Mouse (Mus musculus) midbrain, embryonic 12.5 days (tissue): ENCODE results near the gene Fastkd1. TPM values are rescaled to one million over a fixed set of nuclear protein-coding genes. Genes with fewer than 3 reads are reported as not detected.

Source experiments
- ATAC-seq: fragments of 200-750 bp; cut with Nextera tagmentation; 2 replicates; pipeline ENCODE4 v1.8.0; 2017; ENCODE audit warnings: low read depth, moderate TSS enrichment, moderate library complexity; ENCODE audit not compliant: low FRiP score
- H3K27ac ChIP-seq: fragments of 300-500 bp; sonication (generic); replicated peaks from 2 replicates; pipeline ENCODE4 v1.5.1; 2016; ENCODE audit warnings: mild to moderate bottlenecking
- H3K27me3 ChIP-seq: fragments of 300-500 bp; sonication (generic); 2 replicates; pipeline ENCODE4 v1.6.1; 2016; ENCODE audit warnings: mild to moderate bottlenecking
- H3K36me3 ChIP-seq: fragments of 300-500 bp; sonication (generic); 2 replicates; pipeline ENCODE4 v1.6.1; 2016
- H3K4me1 ChIP-seq: fragments of 300-500 bp; sonication (generic); 2 replicates; pipeline ENCODE4 v1.6.1; 2016
- H3K4me2 ChIP-seq: fragments of 300-500 bp; sonication (generic); replicated peaks from 2 replicates; pipeline ENCODE4 v1.6.1; 2016; ENCODE audit warnings: mild to moderate bottlenecking, moderate library complexity
- H3K4me3 ChIP-seq: fragments of 300-500 bp; sonication (generic); 2 replicates; pipeline ENCODE4 v1.5.1; 2016; ENCODE audit warnings: mild to moderate bottlenecking
- H3K9ac ChIP-seq: fragments of 300-500 bp; sonication (generic); replicated peaks from 2 replicates; pipeline ENCODE4 v1.6.1; 2016; ENCODE audit warnings: mild to moderate bottlenecking, moderate library complexity
- H3K9me3 ChIP-seq: fragments of 300-500 bp; sonication (generic); 2 replicates; pipeline ENCODE4 v1.6.1; 2016; ENCODE audit warnings: mild to moderate bottlenecking
- WGBS: fragments of 180-500 bp; shearing (Covaris S2); methylation state at CpG from one replicate; pipeline ENCODE4 v1.1.7; 2016; 5-methylcytosine and 5-hydroxymethylcytosine counted together
- polyA plus RNA-seq: library from polyadenylated mRNA; unstranded; fragments of >200 nt; fragmentation: Nextera tagmentation; extraction: Ambion mirVana; gene quantifications from 2 replicates; pipeline ENCODE4 v1.2.1, GENCODE M21; 2016

Fastkd1 gene
- 16.2 and 18.2 TPM in 2 replicates for polyA plus RNA-seq

- Histone ChIP-seq H3K4me2 (peak within 1 kb of the TSS; percentile 79), H3K4me3 (peak within 1 kb of the TSS; percentile 81), H3K9ac (peak within 1 kb of the TSS; percentile 69), H3K9me3 (no peaks in the 10 kb centered on the region), H3K36me3 (no peaks in the 10 kb centered on the region), H3K27ac (no peak within 1 kb of the TSS), H3K27me3 (peaks cover 4% of the 10 kb centered on the region; the same call in 1 of the 2 replicates), H3K4me1 (peaks cover 5% of the 10 kb centered on the region)
- WGBS: under 1% methylated on average over 39 of the region's 39 CpGs
- peak; percentile 99 for ATAC-seq
Measured at GRCm38 (mm10) chr2:69712981-69713625, at the start of gene Fastkd1. Fastkd1 (minus strand) TSS chr2:69713516.

DNA sequence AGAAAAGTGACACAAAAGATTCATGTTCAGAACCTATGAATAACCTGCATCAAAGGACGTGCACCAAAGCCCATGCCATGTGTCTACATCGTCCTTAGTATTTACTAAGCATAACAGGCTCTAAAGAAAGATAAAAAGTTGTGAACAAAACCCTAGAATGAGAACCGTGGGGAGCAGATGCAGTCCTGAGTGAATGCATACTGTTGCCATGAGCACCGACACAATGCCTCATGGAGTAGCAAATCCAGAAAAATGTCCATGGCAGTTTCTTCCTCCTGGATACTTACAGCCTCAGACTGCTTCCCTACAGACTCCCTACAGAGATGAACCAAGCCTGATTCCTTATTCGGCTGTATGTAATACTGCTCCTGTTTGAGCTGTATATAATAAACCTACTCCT is 47.7 kb upstream of the Fastkd1 start:
- ATAC-seq: peak; percentile 54; the same call in 1 of the 2 replicates
- Histone ChIP-seq H3K4me3 (no peak overlapping the region), H3K36me3 (0 out of 2 replicates have a peak, but pooled peaks cover 2% of the 10 kb centered on the region), H3K4me1 (peaks cover 7% of the 10 kb centered on the region; the same call in 1 of the 2 replicates), H3K27ac (peak overlapping the region; percentile 35), H3K9ac (no peak overlapping the region), H3K27me3 (no peaks in the 10 kb centered on the region), H3K9me3 (no peaks in the 10 kb centered on the region), H3K4me2 (no peak overlapping the region)
- WGBS: 31% methylated on average over 5 of the region's 5 CpGs

- Histone ChIP-seq H3K9ac (no peak overlapping the region), H3K27ac (no peak overlapping the region), H3K27me3 (no peaks in the 10 kb centered on the region), H3K4me1 (no peaks in the 10 kb centered on the region), H3K4me3 (no peak overlapping the region), H3K4me2 (no peak overlapping the region), H3K36me3 (peaks cover 65% of the 10 kb centered on the region), H3K9me3 (no peaks in the 10 kb centered on the region)
- 91% methylated on average over 1 of the region's 1 CpGs for WGBS
- ATAC-seq: no peak
Measured at GRCm38 (mm10) chr2:69745091-69745490, 31.8 kb upstream of the Fastkd1 start.

- peaks cover 12% of the 10 kb centered on the region; the same call in 1 of the 2 replicates for H3K27me3 ChIP-seq
- 1% methylated on average over 13 of the region's 13 CpGs for WGBS
- peaks cover 15% of the 10 kb centered on the region for H3K4me1 ChIP-seq
- no peaks in the 10 kb centered on the region for H3K36me3 ChIP-seq
- peak overlapping the region; percentile 81; the same call in 1 of the 2 replicates for H3K27ac ChIP-seq
- peak overlapping the region; percentile 98 for H3K4me3 ChIP-seq
- H3K4me2 ChIP-seq: peak overlapping the region; percentile 82
- ATAC-seq: no peak
- no peaks in the 10 kb centered on the region for H3K9me3 ChIP-seq
- H3K9ac ChIP-seq: peak overlapping the region; percentile 89
Measured at GRCm38 (mm10) chr2:69723519-69723825, 10.2 kb upstream of the Fastkd1 start.

DNA sequence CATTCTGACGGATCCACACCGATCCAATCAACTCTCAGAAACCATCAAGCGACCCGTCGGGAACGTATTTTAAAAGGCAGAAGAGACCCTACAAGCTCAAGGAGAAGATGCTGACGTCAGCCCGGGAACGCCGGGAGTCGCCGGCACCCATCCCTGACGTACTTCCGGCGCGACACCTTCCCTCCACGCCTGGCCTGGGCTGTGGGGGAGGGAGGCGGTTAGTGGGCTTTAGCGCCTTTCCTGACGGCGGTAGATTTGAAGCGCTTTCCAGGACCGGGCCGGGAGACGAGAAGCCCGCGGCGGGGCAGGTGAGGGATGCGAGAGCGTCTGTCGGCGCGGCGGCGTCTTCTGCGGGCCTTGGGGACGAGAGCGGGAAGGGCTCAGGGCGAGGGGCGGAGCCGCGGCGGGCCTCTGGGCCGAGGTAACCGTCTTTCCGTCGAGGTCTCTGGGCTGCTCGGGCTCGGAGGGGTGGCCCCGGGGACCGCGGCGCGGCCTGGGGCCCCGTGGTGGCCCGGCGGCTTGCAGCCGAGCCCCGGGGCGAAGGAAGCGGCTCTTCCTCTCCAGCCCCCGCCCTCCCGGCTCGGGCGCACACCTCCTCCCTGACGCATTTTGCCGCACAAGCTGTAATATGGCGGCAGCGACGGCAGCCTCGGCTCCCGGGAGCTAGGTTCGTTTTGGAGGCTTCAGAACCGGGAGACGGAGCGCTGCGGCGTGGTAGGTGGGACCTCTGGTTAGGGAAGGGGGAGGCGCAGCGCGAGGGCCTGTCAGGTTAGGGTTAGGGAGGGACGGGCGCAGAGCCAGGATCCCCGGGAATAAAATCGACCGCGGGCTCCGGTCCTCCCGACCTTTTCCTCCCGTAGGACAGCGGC is 9.6 kb upstream of the Fastkd1 start:
- peak overlapping the region; percentile 89 for H3K9ac ChIP-seq
- H3K36me3 ChIP-seq: no peaks in the 10 kb centered on the region
- no peaks in the 10 kb centered on the region for H3K9me3 ChIP-seq
- H3K27me3 ChIP-seq: peaks cover 15% of the 10 kb centered on the region; the same call in 1 of the 2 replicates
- peaks cover 15% of the 10 kb centered on the region for H3K4me1 ChIP-seq
- ATAC-seq: peak; percentile 96
- peak overlapping the region; percentile 81 for H3K27ac ChIP-seq
- peak overlapping the region; percentile 82 for H3K4me2 ChIP-seq
- peak overlapping the region; percentile 98 for H3K4me3 ChIP-seq
- WGBS: under 1% methylated on average over 78 of the region's 91 CpGs

- WGBS: 4% methylated on average over 12 of the region's 12 CpGs
- Histone ChIP-seq H3K27me3 (peaks cover 15% of the 10 kb centered on the region; the same call in 1 of the 2 replicates), H3K36me3 (no peaks in the 10 kb centered on the region)
Measured at GRCm38 (mm10) chr2:69722273-69722649, 8.9 kb upstream of the Fastkd1 start, which contains the start of gene Ppig. Ppig (plus strand) TSS chr2:69722545.

GRCm38 (mm10) chr2:69719121-69719520 is 5.8 kb upstream of the Fastkd1 start:
- H3K27ac ChIP-seq: no peak overlapping the region
- H3K36me3 ChIP-seq: no peaks in the 10 kb centered on the region
- ATAC-seq: no peak
- H3K4me3 ChIP-seq: no peak overlapping the region
- H3K4me2 ChIP-seq: no peak overlapping the region
- peaks cover 19% of the 10 kb centered on the region; the same call in 1 of the 2 replicates for H3K27me3 ChIP-seq
- 83% methylated on average over 1 of the region's 1 CpGs for WGBS
- peaks cover 11% of the 10 kb centered on the region for H3K4me1 ChIP-seq
- no peak overlapping the region for H3K9ac ChIP-seq
- H3K9me3 ChIP-seq: no peaks in the 10 kb centered on the region

More at GRCm38 (mm10) chr2:69722273-69722649, 8.9 kb upstream of the Fastkd1 start, which contains the start of gene Ppig:
- Histone ChIP-seq H3K27ac (peak within 1 kb of the TSS; percentile 81), H3K9ac (peak within 1 kb of the TSS; percentile 89), H3K9me3 (no peaks in the 10 kb centered on the region), H3K4me3 (peak within 1 kb of the TSS; percentile 98), H3K4me1 (peaks cover 15% of the 10 kb centered on the region), H3K4me2 (peak within 1 kb of the TSS; percentile 82)
- no peak; the same call in 1 of the 2 replicates for ATAC-seq

- H3K4me2 ChIP-seq: no peak overlapping the region
- peaks cover 19% of the 10 kb centered on the region; the same call in 1 of the 2 replicates for H3K27me3 ChIP-seq
- WGBS: 80% methylated on average over 3 of the region's 3 CpGs
- peaks cover 5% of the 10 kb centered on the region for H3K4me1 ChIP-seq
- no peak overlapping the region for H3K4me3 ChIP-seq
- H3K27ac ChIP-seq: no peak overlapping the region
- no peaks in the 10 kb centered on the region for H3K9me3 ChIP-seq
- H3K9ac ChIP-seq: no peak overlapping the region
- H3K36me3 ChIP-seq: no peaks in the 10 kb centered on the region
- no peak for ATAC-seq
Measured at GRCm38 (mm10) chr2:69716483-69716882, 3.2 kb upstream of the Fastkd1 start.

DNA sequence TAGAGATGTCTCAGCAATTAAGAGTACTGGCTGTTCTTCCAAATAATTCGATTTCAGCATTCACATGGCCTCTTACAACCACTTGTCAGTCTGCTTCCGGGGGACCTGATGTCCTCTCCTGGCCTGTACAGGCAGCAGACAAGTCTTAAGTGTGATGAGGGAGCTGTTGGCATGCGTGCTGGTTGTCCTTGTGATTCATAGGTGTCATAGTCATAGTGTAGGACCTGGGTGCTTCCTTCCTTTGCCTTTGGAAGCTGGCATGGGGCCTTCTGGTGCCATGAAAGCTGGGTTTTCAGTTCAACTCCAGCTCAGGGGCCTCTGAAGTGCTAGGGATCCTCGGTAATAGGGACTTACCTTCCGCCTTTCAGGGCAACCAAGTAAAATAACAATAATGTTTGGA is 810 bp upstream of the Fastkd1 start:
- H3K9me3 ChIP-seq: no peaks in the 10 kb centered on the region
- no peak overlapping the region for H3K9ac ChIP-seq
- no peak overlapping the region for H3K4me3 ChIP-seq
- H3K36me3 ChIP-seq: no peaks in the 10 kb centered on the region
- no peak overlapping the region for H3K4me2 ChIP-seq
- peaks cover 8% of the 10 kb centered on the region; the same call in 1 of the 2 replicates for H3K27me3 ChIP-seq
- H3K27ac ChIP-seq: no peak overlapping the region
- WGBS: 81% methylated on average over 5 of the region's 5 CpGs
- H3K4me1 ChIP-seq: peaks cover 5% of the 10 kb centered on the region
- ATAC-seq: no peak

DNA sequence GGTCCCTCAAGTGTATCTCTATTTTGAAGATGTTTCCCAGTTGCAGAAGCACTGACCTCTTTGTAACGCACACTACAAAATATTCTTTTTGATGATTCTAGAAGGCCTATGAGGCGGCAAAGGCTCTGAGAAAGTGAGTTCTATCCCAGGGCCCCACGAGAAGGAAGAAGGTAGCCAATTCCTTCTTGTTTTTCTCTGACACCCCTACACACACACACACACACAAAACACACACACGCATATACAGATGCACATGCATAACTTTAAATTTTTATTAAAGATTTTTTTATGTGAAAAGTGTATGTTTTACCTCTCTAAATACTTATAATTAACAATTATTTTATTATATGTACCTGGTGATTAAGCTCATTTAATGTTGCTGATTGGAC is 304 bp upstream of the Fastkd1 start:
- H3K4me3 ChIP-seq: peak overlapping the region; percentile 81
- H3K27me3 ChIP-seq: peaks cover 7% of the 10 kb centered on the region; the same call in 1 of the 2 replicates
- 31% methylated on average over 4 of the region's 4 CpGs for WGBS
- no peak overlapping the region for H3K9ac ChIP-seq
- peaks cover 5% of the 10 kb centered on the region for H3K4me1 ChIP-seq
- H3K4me2 ChIP-seq: peak overlapping the region; percentile 79
- H3K9me3 ChIP-seq: no peaks in the 10 kb centered on the region
- peak; percentile 64 for ATAC-seq
- H3K36me3 ChIP-seq: no peaks in the 10 kb centered on the region
- no peak overlapping the region for H3K27ac ChIP-seq

DNA sequence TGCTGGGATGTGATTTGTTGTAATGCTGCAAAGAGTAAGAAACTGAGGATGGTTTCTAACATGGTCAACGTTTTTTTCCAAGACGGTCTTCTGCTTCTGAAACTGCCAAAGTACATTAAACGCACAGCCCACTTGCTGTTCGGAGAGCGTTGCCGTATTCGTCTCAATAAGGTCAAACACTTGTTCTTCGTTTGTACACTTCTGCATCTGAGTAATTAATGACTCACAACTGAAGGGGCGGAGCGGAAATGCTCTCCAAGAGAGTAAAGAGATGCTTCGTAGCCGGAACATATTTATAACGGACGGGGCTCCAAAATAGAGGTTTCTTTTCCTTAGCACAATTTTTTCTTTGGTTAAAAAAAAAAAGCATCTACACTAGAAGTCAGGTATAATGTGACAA is 1.1 kb downstream of the Fastkd1 start:
- peaks cover 5% of the 10 kb centered on the region for H3K4me1 ChIP-seq
- H3K27me3 ChIP-seq: peaks cover 4% of the 10 kb centered on the region; the same call in 1 of the 2 replicates
- H3K4me2 ChIP-seq: no peak overlapping the region
- no peak overlapping the region for H3K9ac ChIP-seq
- peaks cover 3% of the 10 kb centered on the region for H3K36me3 ChIP-seq
- H3K27ac ChIP-seq: no peak overlapping the region
- no peak for ATAC-seq
- no peaks in the 10 kb centered on the region for H3K9me3 ChIP-seq
- 93% methylated on average over 14 of the region's 14 CpGs for WGBS
- no peak overlapping the region for H3K4me3 ChIP-seq

DNA sequence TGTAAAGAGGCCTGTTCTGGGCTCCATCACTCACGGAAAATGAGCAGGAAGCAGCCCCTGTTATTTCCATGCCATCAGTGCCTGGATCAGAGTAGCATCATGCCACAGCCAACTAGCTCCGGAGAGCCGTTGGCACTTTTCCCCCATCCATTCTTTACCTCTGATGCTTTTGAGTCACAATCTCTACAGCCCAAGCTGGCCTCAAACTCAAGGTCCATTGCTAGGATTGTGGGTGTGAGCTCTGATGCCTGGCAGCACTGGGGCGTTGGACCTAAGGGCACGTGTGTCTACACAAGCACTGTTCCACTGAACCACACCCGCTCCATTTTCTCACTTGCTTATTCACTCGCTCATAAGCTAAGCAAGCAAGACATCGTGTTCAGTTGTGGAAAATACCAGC is 12.9 kb downstream of the Fastkd1 start:
- Histone ChIP-seq H3K27me3 (no peaks in the 10 kb centered on the region), H3K4me1 (no peaks in the 10 kb centered on the region), H3K4me3 (no peak overlapping the region), H3K9me3 (no peaks in the 10 kb centered on the region), H3K9ac (no peak overlapping the region), H3K27ac (no peak overlapping the region), H3K4me2 (no peak overlapping the region), H3K36me3 (peaks cover 58% of the 10 kb centered on the region)
- no peak for ATAC-seq
- WGBS: 94% methylated on average over 8 of the region's 8 CpGs
